Mouse (Mus musculus): ENCODE data around the gene Maml3. TPM values are rescaled to one million over a fixed set of nuclear protein-coding genes. Genes with fewer than 3 reads are reported as not detected.

The Maml3 gene
- polyA plus RNA-seq, 1 experiment from 2014 or later: 5.1 TPM

GRCm38 (mm10) chr3:51830821-51831429 lies 274.0 kb downstream of the Maml3 start:
- 78% methylated on average over 9 of the region's 9 CpGs for WGBS
- no peak overlapping the region for H3K4me3 ChIP-seq
- H3K9me3 ChIP-seq: no peaks in the 10 kb centered on the region
- no peak overlapping the region for H3K27ac ChIP-seq
- H3K4me2 ChIP-seq: no peak overlapping the region
- H3K27me3 ChIP-seq: no peaks in the 10 kb centered on the region
- no peak overlapping the region for H3K9ac ChIP-seq
- ATAC-seq (ENCODE audit: insufficient number of reproducible peaks, low FRiP score, low TSS enrichment, low read depth): no peak
- H3K36me3 ChIP-seq: no peaks in the 10 kb centered on the region
- peaks cover under 1% of the 10 kb centered on the region; the same call in 1 of the 2 replicates for H3K4me1 ChIP-seq

GRCm38 (mm10) chr3:51825530-51825929 lies 279.3 kb downstream of the Maml3 start:
- Histone ChIP-seq H3K36me3 (no peaks in the 10 kb centered on the region), H3K9me3 (no peaks in the 10 kb centered on the region), H3K27me3 (no peaks in the 10 kb centered on the region), H3K4me2 (no peak overlapping the region), H3K4me1 (peaks cover 5% of the 10 kb centered on the region; the same call in 1 of the 2 replicates), H3K4me3 (no peak overlapping the region), H3K27ac (no peak overlapping the region), H3K9ac (no peak overlapping the region)
- 37% methylated on average over 10 of the region's 10 CpGs for WGBS
- no peak for ATAC-seq (ENCODE audit: insufficient number of reproducible peaks, low FRiP score, low TSS enrichment, low read depth)

- no peaks in the 10 kb centered on the region for H3K36me3 ChIP-seq
- H3K9ac ChIP-seq: no peak overlapping the region
- H3K27ac ChIP-seq: no peak overlapping the region
- H3K4me2 ChIP-seq: no peak overlapping the region
- H3K4me3 ChIP-seq: no peak overlapping the region
- no peak for ATAC-seq (ENCODE audit: insufficient number of reproducible peaks, low FRiP score, low TSS enrichment, low read depth)
- H3K27me3 ChIP-seq: no peaks in the 10 kb centered on the region
- WGBS: 88% methylated on average over 9 of the region's 9 CpGs
- H3K9me3 ChIP-seq: no peaks in the 10 kb centered on the region
- H3K4me1 ChIP-seq: peaks cover 5% of the 10 kb centered on the region; the same call in 1 of the 2 replicates
These were observed 280.4 kb downstream of the Maml3 start for GRCm38 (mm10) chr3:51824506-51824905.

- Histone ChIP-seq H3K4me1 (peaks cover 5% of the 10 kb centered on the region; the same call in 1 of the 2 replicates), H3K4me2 (no peak overlapping the region), H3K9ac (no peak overlapping the region), H3K27me3 (no peaks in the 10 kb centered on the region), H3K4me3 (no peak overlapping the region), H3K27ac (no peak overlapping the region), H3K9me3 (no peaks in the 10 kb centered on the region), H3K36me3 (no peaks in the 10 kb centered on the region)
- 86% methylated on average over 10 of the region's 10 CpGs for WGBS
- no peak for ATAC-seq (ENCODE audit: insufficient number of reproducible peaks, low FRiP score, low TSS enrichment, low read depth)
These were observed 283.3 kb downstream of the Maml3 start for GRCm38 (mm10) chr3:51821551-51821950.

GRCm38 (mm10) chr3:51819109-51819508 lies 285.8 kb downstream of the Maml3 start:
- no peak overlapping the region for H3K4me2 ChIP-seq
- no peaks in the 10 kb centered on the region for H3K9me3 ChIP-seq
- H3K4me1 ChIP-seq: no peaks in the 10 kb centered on the region
- H3K4me3 ChIP-seq: no peak overlapping the region
- no peaks in the 10 kb centered on the region for H3K36me3 ChIP-seq
- ATAC-seq (ENCODE audit: insufficient number of reproducible peaks, low FRiP score, low TSS enrichment, low read depth): no peak
- H3K27ac ChIP-seq: no peak overlapping the region
- H3K9ac ChIP-seq: no peak overlapping the region
- WGBS: 77% methylated on average over 7 of the region's 7 CpGs
- no peaks in the 10 kb centered on the region for H3K27me3 ChIP-seq

GRCm38 (mm10) chr3:51817919-51818318 lies 287.0 kb downstream of the Maml3 start:
- H3K4me3 ChIP-seq: no peak overlapping the region
- no peaks in the 10 kb centered on the region for H3K27me3 ChIP-seq
- H3K9ac ChIP-seq: no peak overlapping the region
- no peak overlapping the region for H3K27ac ChIP-seq
- no peaks in the 10 kb centered on the region for H3K9me3 ChIP-seq
- WGBS: 86% methylated on average over 15 of the region's 15 CpGs
- no peaks in the 10 kb centered on the region for H3K4me1 ChIP-seq
- H3K4me2 ChIP-seq: no peak overlapping the region
- H3K36me3 ChIP-seq: no peaks in the 10 kb centered on the region
- no peak for ATAC-seq (ENCODE audit: insufficient number of reproducible peaks, low FRiP score, low TSS enrichment, low read depth)

- H3K27me3 ChIP-seq: no peaks in the 10 kb centered on the region
- H3K4me1 ChIP-seq: no peaks in the 10 kb centered on the region
- WGBS: 91% methylated on average over 6 of the region's 6 CpGs
- no peak overlapping the region for H3K9ac ChIP-seq
- no peaks in the 10 kb centered on the region for H3K9me3 ChIP-seq
- H3K36me3 ChIP-seq: no peaks in the 10 kb centered on the region
- no peak overlapping the region for H3K4me2 ChIP-seq
- H3K4me3 ChIP-seq: no peak overlapping the region
- no peak for ATAC-seq (ENCODE audit: insufficient number of reproducible peaks, low FRiP score, low TSS enrichment, low read depth)
- H3K27ac ChIP-seq: no peak overlapping the region
These were observed 287.5 kb downstream of the Maml3 start for GRCm38 (mm10) chr3:51817329-51817728.

- no peak for ATAC-seq (ENCODE audit: insufficient number of reproducible peaks, low FRiP score, low TSS enrichment, low read depth)
- no peaks in the 10 kb centered on the region for H3K9me3 ChIP-seq
- no peaks in the 10 kb centered on the region for H3K36me3 ChIP-seq
- H3K27ac ChIP-seq: no peak overlapping the region
- H3K9ac ChIP-seq: no peak overlapping the region
- no peak overlapping the region for H3K4me2 ChIP-seq
- no peak overlapping the region for H3K4me3 ChIP-seq
- H3K4me1 ChIP-seq: no peaks in the 10 kb centered on the region
- no peaks in the 10 kb centered on the region for H3K27me3 ChIP-seq
- WGBS: 67% methylated on average over 7 of the region's 7 CpGs
These were observed 288.2 kb downstream of the Maml3 start for GRCm38 (mm10) chr3:51816517-51817285.

GRCm38 (mm10) chr3:51814073-51814472 lies 290.8 kb downstream of the Maml3 start:
- Histone ChIP-seq H3K4me2 (no peak overlapping the region), H3K9ac (no peak overlapping the region), H3K4me3 (no peak overlapping the region), H3K4me1 (0 out of 2 replicates have a peak, but pooled peaks cover 2% of the 10 kb centered on the region), H3K9me3 (no peaks in the 10 kb centered on the region), H3K27me3 (no peaks in the 10 kb centered on the region), H3K27ac (no peak overlapping the region), H3K36me3 (no peaks in the 10 kb centered on the region)
- 83% methylated on average over 4 of the region's 4 CpGs for WGBS
- ATAC-seq (ENCODE audit: insufficient number of reproducible peaks, low FRiP score, low TSS enrichment, low read depth): no peak

- H3K4me2 ChIP-seq: no peak overlapping the region
- H3K36me3 ChIP-seq: no peaks in the 10 kb centered on the region
- no peaks in the 10 kb centered on the region for H3K27me3 ChIP-seq
- H3K9me3 ChIP-seq: no peaks in the 10 kb centered on the region
- H3K4me1 ChIP-seq: 0 out of 2 replicates have a peak, but pooled peaks cover 2% of the 10 kb centered on the region
- 98% methylated on average over 5 of the region's 5 CpGs for WGBS
- no peak overlapping the region for H3K4me3 ChIP-seq
- no peak for ATAC-seq (ENCODE audit: insufficient number of reproducible peaks, low FRiP score, low TSS enrichment, low read depth)
- H3K27ac ChIP-seq: no peak overlapping the region
- H3K9ac ChIP-seq: no peak overlapping the region
These were observed 291.7 kb downstream of the Maml3 start for GRCm38 (mm10) chr3:51813186-51813585.

GRCm38 (mm10) chr3:51810731-51811130 lies 294.1 kb downstream of the Maml3 start:
- Histone ChIP-seq H3K9me3 (no peaks in the 10 kb centered on the region), H3K4me3 (no peak overlapping the region), H3K4me2 (no peak overlapping the region), H3K4me1 (0 out of 2 replicates have a peak, but pooled peaks cover 6% of the 10 kb centered on the region), H3K27me3 (no peaks in the 10 kb centered on the region), H3K36me3 (no peaks in the 10 kb centered on the region), H3K9ac (no peak overlapping the region), H3K27ac (no peak overlapping the region)
- 79% methylated on average over 7 of the region's 7 CpGs for WGBS
- no peak for ATAC-seq (ENCODE audit: insufficient number of reproducible peaks, low FRiP score, low TSS enrichment, low read depth)

GRCm38 (mm10) chr3:51809822-51810221 lies 295.1 kb downstream of the Maml3 start:
- no peak for ATAC-seq (ENCODE audit: insufficient number of reproducible peaks, low FRiP score, low TSS enrichment, low read depth)
- H3K36me3 ChIP-seq: no peaks in the 10 kb centered on the region
- 42% methylated on average over 7 of the region's 7 CpGs for WGBS
- H3K4me1 ChIP-seq: 0 out of 2 replicates have a peak, but pooled peaks cover 6% of the 10 kb centered on the region
- no peak overlapping the region for H3K27ac ChIP-seq
- no peaks in the 10 kb centered on the region for H3K9me3 ChIP-seq
- no peak overlapping the region for H3K9ac ChIP-seq
- no peak overlapping the region for H3K4me2 ChIP-seq
- H3K27me3 ChIP-seq: no peaks in the 10 kb centered on the region
- no peak overlapping the region for H3K4me3 ChIP-seq
